Mouse (Mus musculus) megakaryocyte, embryonic 14.5 days (primary cell): ENCODE measurements around the gene Polr1a.

Source experiments
- FLI1 ChIP-seq: IDR thresholded peaks from 2 replicates; pipeline ENCODE4 v1.6.1; 2012; ENCODE audit warnings: low read length, inconsistent platforms, mixed read lengths
- GATA1 ChIP-seq: IDR thresholded peaks from 3 replicates; pipeline ENCODE4 v1.6.1; 2012; ENCODE audit warnings: mixed read lengths, low read length, inconsistent platforms, borderline replicate concordance

DNA sequence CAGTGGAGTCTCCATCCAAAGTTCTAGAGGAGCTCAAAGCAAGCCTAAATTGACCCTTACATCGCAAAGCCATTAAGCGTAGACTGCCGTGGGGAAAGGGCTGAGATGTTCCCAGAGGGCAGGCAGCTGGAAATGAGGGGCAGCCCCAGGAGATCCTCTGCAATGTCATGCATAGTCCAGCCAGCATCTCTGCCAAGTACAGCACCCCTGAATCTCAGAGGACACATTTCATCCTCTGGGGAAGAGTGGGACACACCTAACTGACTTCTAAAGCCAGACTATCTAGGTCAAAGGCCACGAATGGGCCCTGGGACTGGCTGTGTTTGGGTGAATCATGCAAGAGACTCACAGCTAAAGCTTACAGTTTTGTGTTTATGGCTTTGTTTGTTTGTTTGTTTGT, 85.2 kb downstream of the Polr1a start:
- TF ChIP-seq GATA1 (no peak), FLI1 (no peak)
